Mouse (Mus musculus): Measurements from ENCODE around the gene Olfr105-ps. TPM values are rescaled to one million over a fixed set of nuclear protein-coding genes. Genes with fewer than 3 reads are reported as not detected.

Gene Olfr105-ps
- polyA plus RNA-seq (2015; fragmentation: Nextera tagmentation; extraction: Ambion mirVana), result not detected in 2 replicates

DNA sequence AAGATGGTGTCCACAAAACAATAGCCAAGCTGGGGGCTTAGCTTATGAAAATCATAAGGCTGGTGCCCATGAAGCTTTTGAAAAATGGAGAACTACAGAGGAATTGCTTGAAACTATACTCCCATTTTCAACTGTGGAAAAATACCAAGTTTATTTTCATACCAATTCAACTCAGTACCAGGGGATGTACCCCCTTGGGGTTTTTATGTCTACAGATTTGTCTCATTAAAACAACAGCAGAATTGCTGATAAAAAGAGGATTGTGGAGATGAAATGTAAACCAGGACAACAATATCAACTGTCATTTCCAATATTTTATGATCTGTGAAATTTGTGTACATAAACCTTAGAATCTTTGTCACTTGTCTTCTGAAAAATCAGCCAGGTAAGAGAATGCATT lies at the start of gene Olfr105-ps:
TSS of gene Olfr105-ps (plus strand) at position 301 of the 400 bp plus-strand sequence.
- H3K27ac ChIP-seq (ENCODE audit: low read length), result no peak within 1 kb of the TSS
- ATAC-seq, result no peak
- no peaks in the 10 kb centered on the region for H3K27me3 ChIP-seq (replicated peaks; ENCODE audit: control insufficient read depth, insufficient read depth, low read length)
- H3K36me3 ChIP-seq (ENCODE audit: control insufficient read depth, insufficient read depth), result no peaks in the 10 kb centered on the region
- no peaks in the 10 kb centered on the region for H3K4me1 ChIP-seq (replicated peaks; ENCODE audit: control insufficient read depth, insufficient read depth, low read length)
- no peak within 1 kb of the TSS for H3K4me3 ChIP-seq (replicated peaks; ENCODE audit: low read length)
- H3K9ac ChIP-seq (replicated peaks; ENCODE audit: low read depth, low read length), result no peak within 1 kb of the TSS
- H3K9me3 ChIP-seq (ENCODE audit: control insufficient read depth, low read length), result no peaks in the 10 kb centered on the region
- no peak within 1 kb of the TSS for H3K4me2 ChIP-seq (ENCODE audit: low read length)

DNA sequence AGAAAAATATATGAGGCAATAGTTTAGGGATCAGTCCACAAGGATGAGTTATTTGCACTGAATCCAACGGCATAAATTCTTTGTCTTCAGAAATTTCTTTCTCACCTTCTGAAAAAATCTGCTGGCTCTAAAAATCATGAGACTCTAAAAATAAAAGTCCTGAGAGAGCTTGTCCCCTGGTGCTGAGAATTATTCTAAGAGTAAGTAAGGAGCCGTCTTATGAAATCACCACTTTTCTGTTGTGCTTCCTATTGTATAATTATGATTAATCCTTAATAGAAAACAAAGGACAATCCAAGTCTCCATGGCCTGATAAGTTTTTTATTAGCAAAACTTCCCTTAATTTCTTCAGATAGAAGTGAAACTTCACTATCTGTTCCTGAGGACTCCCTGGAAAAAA lies 39.2 kb upstream of the Olfr105-ps start, which contains the start of gene Olfr103:
TSS of gene Olfr103 (minus strand) at position 101 of the 400 bp plus-strand sequence.
- Histone ChIP-seq H3K4me2 (ENCODE audit: low read length) (no peak within 1 kb of the TSS), H3K4me3 (replicated peaks; ENCODE audit: low read length) (no peak within 1 kb of the TSS), H3K36me3 (ENCODE audit: control insufficient read depth, insufficient read depth) (no peaks in the 10 kb centered on the region), H3K27ac (ENCODE audit: low read length) (no peak within 1 kb of the TSS), H3K9me3 (ENCODE audit: control insufficient read depth, low read length) (no peaks in the 10 kb centered on the region), H3K4me1 (replicated peaks; ENCODE audit: control insufficient read depth, insufficient read depth, low read length) (no peaks in the 10 kb centered on the region), H3K9ac (replicated peaks; ENCODE audit: low read depth, low read length) (no peak within 1 kb of the TSS), H3K27me3 (replicated peaks; ENCODE audit: control insufficient read depth, insufficient read depth, low read length) (no peaks in the 10 kb centered on the region)
- ATAC-seq, result no peak
- 92% methylated on average over 2 of the region's 2 CpGs for WGBS

DNA sequence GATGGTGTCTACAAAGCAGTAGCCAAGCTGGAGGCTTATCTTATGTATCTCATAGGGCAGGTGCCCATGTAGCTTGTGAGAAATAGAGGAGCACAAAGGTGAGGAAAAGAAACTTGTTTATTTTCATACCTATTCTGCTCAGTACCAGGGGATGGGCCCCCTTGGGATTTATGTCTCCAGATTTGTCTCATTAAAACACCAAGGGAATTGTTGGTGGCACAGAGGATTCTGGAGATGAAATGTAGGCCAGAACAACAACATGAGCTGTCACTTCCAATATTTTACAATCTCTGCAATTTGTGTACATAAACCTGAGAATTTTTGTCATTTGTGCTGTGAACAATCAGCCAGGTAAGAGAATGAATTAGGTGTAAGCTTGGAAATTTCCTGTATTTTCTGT lies 19.6 kb upstream of the Olfr105-ps start, which contains the start of gene Olfr104-ps:
TSS of gene Olfr104-ps (plus strand) at position 301 of the 400 bp plus-strand sequence.
- Histone ChIP-seq H3K36me3 (ENCODE audit: control insufficient read depth, insufficient read depth) (no peaks in the 10 kb centered on the region), H3K4me2 (ENCODE audit: low read length) (no peak within 1 kb of the TSS), H3K9me3 (ENCODE audit: control insufficient read depth, low read length) (no peaks in the 10 kb centered on the region), H3K27ac (ENCODE audit: low read length) (no peak within 1 kb of the TSS), H3K4me3 (replicated peaks; ENCODE audit: low read length) (no peak within 1 kb of the TSS), H3K4me1 (replicated peaks; ENCODE audit: control insufficient read depth, insufficient read depth, low read length) (no peaks in the 10 kb centered on the region), H3K9ac (replicated peaks; ENCODE audit: low read depth, low read length) (no peak within 1 kb of the TSS), H3K27me3 (replicated peaks; ENCODE audit: control insufficient read depth, insufficient read depth, low read length) (no peaks in the 10 kb centered on the region)
- no peak for ATAC-seq

- H3K27me3 ChIP-seq (replicated peaks; ENCODE audit: control insufficient read depth, insufficient read depth, low read length), result no peaks in the 10 kb centered on the region
- H3K9ac ChIP-seq (replicated peaks; ENCODE audit: low read depth, low read length), result no peak within 1 kb of the TSS
- no peak for ATAC-seq
- H3K9me3 ChIP-seq (ENCODE audit: control insufficient read depth, low read length), result no peaks in the 10 kb centered on the region
- WGBS, result 74% methylated on average over 1 of the region's 1 CpGs
- no peak within 1 kb of the TSS for H3K27ac ChIP-seq (ENCODE audit: low read length)
- H3K4me2 ChIP-seq (ENCODE audit: low read length), result no peak within 1 kb of the TSS
- no peaks in the 10 kb centered on the region for H3K36me3 ChIP-seq (ENCODE audit: control insufficient read depth, insufficient read depth)
- H3K4me3 ChIP-seq (replicated peaks; ENCODE audit: low read length), result no peak within 1 kb of the TSS
- H3K4me1 ChIP-seq (replicated peaks; ENCODE audit: control insufficient read depth, insufficient read depth, low read length), result no peaks in the 10 kb centered on the region
Observed at GRCm38 (mm10) chr17:37390093-37390492, 11.3 kb downstream of the Olfr105-ps start, which contains the start of gene Olfr106-ps. Gene Olfr106-ps (plus strand): TSS chr17:37390393.

- no peak for ATAC-seq
- H3K4me1 ChIP-seq (replicated peaks; ENCODE audit: control insufficient read depth, insufficient read depth, low read length), result no peaks in the 10 kb centered on the region
- H3K27ac ChIP-seq (ENCODE audit: low read length), result no peak within 1 kb of the TSS
- no peak within 1 kb of the TSS for H3K4me2 ChIP-seq (ENCODE audit: low read length)
- H3K36me3 ChIP-seq (ENCODE audit: control insufficient read depth, insufficient read depth), result no peaks in the 10 kb centered on the region
- 83% methylated on average over 3 of the region's 3 CpGs for WGBS
- no peak within 1 kb of the TSS for H3K4me3 ChIP-seq (replicated peaks; ENCODE audit: low read length)
- no peak within 1 kb of the TSS for H3K9ac ChIP-seq (replicated peaks; ENCODE audit: low read depth, low read length)
- no peaks in the 10 kb centered on the region for H3K9me3 ChIP-seq (ENCODE audit: control insufficient read depth, low read length)
- H3K27me3 ChIP-seq (replicated peaks; ENCODE audit: control insufficient read depth, insufficient read depth, low read length), result no peaks in the 10 kb centered on the region
Observed at GRCm38 (mm10) chr17:37398926-37399325, 20.1 kb downstream of the Olfr105-ps start, which contains the start of gene Olfr107. Gene Olfr107 (plus strand): TSS chr17:37399226.

DNA sequence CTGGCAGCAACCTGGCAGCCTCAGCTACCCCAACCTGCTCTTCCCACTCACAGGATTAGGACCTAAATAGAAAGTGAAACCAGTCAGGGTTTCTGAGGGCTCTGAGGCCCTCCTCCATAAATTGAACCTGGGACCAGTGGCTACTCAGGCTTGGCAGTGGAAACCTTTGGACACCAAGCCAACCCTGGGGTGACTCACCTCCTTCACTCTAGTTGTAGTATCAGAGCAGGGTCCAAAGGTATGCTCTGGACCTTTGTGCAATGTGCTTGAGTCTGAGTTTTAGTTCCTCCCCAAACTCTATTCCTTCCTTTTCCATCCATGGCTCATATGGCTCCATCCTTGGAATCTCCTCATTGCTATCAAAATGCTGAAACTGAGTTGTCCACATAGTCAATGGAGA lies 34.5 kb downstream of the Olfr105-ps start:
- Histone ChIP-seq H3K9ac (replicated peaks; ENCODE audit: low read depth, low read length) (no peak overlapping the region), H3K4me1 (replicated peaks; ENCODE audit: control insufficient read depth, insufficient read depth, low read length) (no peaks in the 10 kb centered on the region), H3K4me3 (replicated peaks; ENCODE audit: low read length) (no peak overlapping the region), H3K4me2 (ENCODE audit: low read length) (no peak overlapping the region), H3K27ac (ENCODE audit: low read length) (no peak overlapping the region), H3K9me3 (ENCODE audit: control insufficient read depth, low read length) (no peaks in the 10 kb centered on the region), H3K27me3 (replicated peaks; ENCODE audit: control insufficient read depth, insufficient read depth, low read length) (no peaks in the 10 kb centered on the region), H3K36me3 (ENCODE audit: control insufficient read depth, insufficient read depth) (no peaks in the 10 kb centered on the region)
- ATAC-seq, result no peak

Other genes starting within 250 kb of the Olfr105-ps start
- not detected in 2 replicates for gene Olfr93, start 217.5 kb upstream of the Olfr105-ps start, polyA plus RNA-seq (2015; fragmentation: Nextera tagmentation; extraction: Ambion mirVana)
- not detected in 2 replicates for gene Ubd, start 185.1 kb upstream of the Olfr105-ps start, polyA plus RNA-seq (2015; fragmentation: Nextera tagmentation; extraction: Ambion mirVana)
- gene Olfr94, start 178.0 kb upstream of the Olfr105-ps start, polyA plus RNA-seq (2015; fragmentation: Nextera tagmentation; extraction: Ambion mirVana), result not detected in 2 replicates
- not detected in 2 replicates for gene Olfr95, start 165.9 kb upstream of the Olfr105-ps start, polyA plus RNA-seq (2015; fragmentation: Nextera tagmentation; extraction: Ambion mirVana)
- gene Olfr96, start 158.9 kb upstream of the Olfr105-ps start, polyA plus RNA-seq (2015; fragmentation: Nextera tagmentation; extraction: Ambion mirVana), result not detected in 2 replicates
- not detected in 2 replicates for gene Olfr97, start 141.7 kb upstream of the Olfr105-ps start, polyA plus RNA-seq (2015; fragmentation: Nextera tagmentation; extraction: Ambion mirVana)
- gene Olfr98, start 115.3 kb upstream of the Olfr105-ps start, polyA plus RNA-seq (2015; fragmentation: Nextera tagmentation; extraction: Ambion mirVana), result not detected in 2 replicates
- gene H2-M3, start 108.8 kb upstream of the Olfr105-ps start, polyA plus RNA-seq (2015; fragmentation: Nextera tagmentation; extraction: Ambion mirVana), result 0.67 and 0.81 TPM in 2 replicates
- not detected in 2 replicates for gene Olfr99, start 95.6 kb upstream of the Olfr105-ps start, polyA plus RNA-seq (2015; fragmentation: Nextera tagmentation; extraction: Ambion mirVana)
- not detected in 2 replicates for gene Olfr101, start 74.7 kb upstream of the Olfr105-ps start, polyA plus RNA-seq (2015; fragmentation: Nextera tagmentation; extraction: Ambion mirVana)
- not detected in 2 replicates for gene Olfr102, start 62.0 kb upstream of the Olfr105-ps start, polyA plus RNA-seq (2015; fragmentation: Nextera tagmentation; extraction: Ambion mirVana)
- not detected in 2 replicates for gene Olfr103, start 39.3 kb upstream of the Olfr105-ps start, polyA plus RNA-seq (2015; fragmentation: Nextera tagmentation; extraction: Ambion mirVana)
- not detected in 2 replicates for gene Olfr104-ps, start 19.5 kb upstream of the Olfr105-ps start, polyA plus RNA-seq (2015; fragmentation: Nextera tagmentation; extraction: Ambion mirVana)
- gene Olfr106-ps, start 11.4 kb downstream of the Olfr105-ps start, polyA plus RNA-seq (2015; fragmentation: Nextera tagmentation; extraction: Ambion mirVana), result not detected in 2 replicates
- not detected in 2 replicates for gene Olfr107, start 20.2 kb downstream of the Olfr105-ps start, polyA plus RNA-seq (2015; fragmentation: Nextera tagmentation; extraction: Ambion mirVana)
- gene Olfr108, start 66.4 kb downstream of the Olfr105-ps start, polyA plus RNA-seq (2015; fragmentation: Nextera tagmentation; extraction: Ambion mirVana), result not detected in 2 replicates
- not detected in 2 replicates for gene Olfr109, start 79.9 kb downstream of the Olfr105-ps start, polyA plus RNA-seq (2015; fragmentation: Nextera tagmentation; extraction: Ambion mirVana)
- gene H2-M2, start 104.5 kb downstream of the Olfr105-ps start, polyA plus RNA-seq (2015; fragmentation: Nextera tagmentation; extraction: Ambion mirVana), result not detected in 2 replicates
- gene Olfr110, start 113.4 kb downstream of the Olfr105-ps start, polyA plus RNA-seq (2015; fragmentation: Nextera tagmentation; extraction: Ambion mirVana), result not detected in 2 replicates
- not detected in 2 replicates for gene Olfr111, start 129.0 kb downstream of the Olfr105-ps start, polyA plus RNA-seq (2015; fragmentation: Nextera tagmentation; extraction: Ambion mirVana)
- not detected in 2 replicates for gene Olfr112, start 190.4 kb downstream of the Olfr105-ps start, polyA plus RNA-seq (2015; fragmentation: Nextera tagmentation; extraction: Ambion mirVana)
- not detected in 2 replicates for gene Olfr113, start 198.6 kb downstream of the Olfr105-ps start, polyA plus RNA-seq (2015; fragmentation: Nextera tagmentation; extraction: Ambion mirVana)
- not detected in 2 replicates for gene Olfr114, start 213.7 kb downstream of the Olfr105-ps start, polyA plus RNA-seq (2015; fragmentation: Nextera tagmentation; extraction: Ambion mirVana)
- gene Olfr115, start 248.1 kb downstream of the Olfr105-ps start, polyA plus RNA-seq (2015; fragmentation: Nextera tagmentation; extraction: Ambion mirVana), result not detected in 2 replicates
- not detected in 2 replicates for gene Olfr116, start 248.2 kb downstream of the Olfr105-ps start, polyA plus RNA-seq (2015; fragmentation: Nextera tagmentation; extraction: Ambion mirVana)